Mouse (Mus musculus) embryonic fibroblast, embryonic 13.5 days (primary cell): ENCODE measurements at regions not wholly inside any gene's neighbourhood (a gene's known extent, or its start where the extent isn't known, plus 50 kb on each side); places are given as distances from the start of the nearest gene placed in this dataset.

ENCODE experiments used
- H3K27ac ChIP-seq: 2 replicates; pipeline ENCODE4 v1.5.1; 2012; ENCODE audit warnings: low read length, control low read depth, inconsistent platforms; ENCODE audit not compliant: insufficient read depth
- H3K4me1 ChIP-seq: 2 replicates; pipeline ENCODE4 v1.6.1; 2011; ENCODE audit warnings: low read length; ENCODE audit not compliant: control insufficient read depth, insufficient read depth
- H3K4me3 ChIP-seq: 2 replicates; pipeline ENCODE4 v1.5.1; 2011; ENCODE audit warnings: mild to moderate bottlenecking, control low read depth, low read length; ENCODE audit not compliant: insufficient read depth
- CTCF ChIP-seq: IDR thresholded peaks from 2 replicates; pipeline ENCODE4 v1.5.1; 2011; ENCODE audit warnings: mild to moderate bottlenecking, control low read depth, low read length, moderate library complexity, borderline replicate concordance; ENCODE audit not compliant: insufficient read depth
- POLR2A ChIP-seq: IDR thresholded peaks from 2 replicates; pipeline ENCODE4 v1.6.1; 2011; ENCODE audit warnings: low read depth, mild to moderate bottlenecking, control low read depth, low read length, moderate library complexity

GRCm38 (mm10) chr1:105148048-105148447 is 208.5 kb downstream of the Rnf152 start:
- Histone ChIP-seq H3K4me3 (no peak overlapping the region), H3K27ac (no peak overlapping the region), H3K4me1 (no peaks in the 10 kb centered on the region)
- TF ChIP-seq CTCF = no peak
- TF ChIP-seq POLR2A = no peak

DNA sequence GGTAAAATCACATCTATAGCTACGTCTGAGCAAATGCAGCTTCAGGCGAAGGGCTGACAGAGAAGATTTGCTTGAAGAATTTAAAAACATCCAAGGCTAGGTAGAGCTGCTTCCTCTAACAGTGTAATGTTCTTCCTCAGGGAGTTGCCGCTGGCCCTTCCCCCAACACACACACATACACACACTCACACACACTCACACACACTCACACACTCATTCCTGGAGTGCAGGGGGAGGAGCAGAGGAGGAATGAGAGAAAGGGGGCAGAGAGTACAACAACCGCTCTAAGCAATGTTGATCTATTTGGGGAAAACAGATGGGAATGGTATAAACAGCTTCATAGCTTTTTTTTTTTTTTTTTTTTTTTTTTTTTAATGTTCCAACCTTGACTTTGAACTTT is 232.6 kb downstream of the Rnf152 start:
- TF ChIP-seq POLR2A = no peak
- no peak for TF ChIP-seq CTCF
- no peak overlapping the region for H3K4me3 ChIP-seq
- no peaks in the 10 kb centered on the region for H3K4me1 ChIP-seq
- H3K27ac ChIP-seq = no peak overlapping the region

- no peak for TF ChIP-seq POLR2A
- no peak for TF ChIP-seq CTCF
- H3K4me1 ChIP-seq = no peaks in the 10 kb centered on the region
- no peak overlapping the region for H3K27ac ChIP-seq
- H3K4me3 ChIP-seq = no peak overlapping the region
Measured at GRCm38 (mm10) chr1:105117888-105118287, 238.6 kb downstream of the Rnf152 start.

DNA sequence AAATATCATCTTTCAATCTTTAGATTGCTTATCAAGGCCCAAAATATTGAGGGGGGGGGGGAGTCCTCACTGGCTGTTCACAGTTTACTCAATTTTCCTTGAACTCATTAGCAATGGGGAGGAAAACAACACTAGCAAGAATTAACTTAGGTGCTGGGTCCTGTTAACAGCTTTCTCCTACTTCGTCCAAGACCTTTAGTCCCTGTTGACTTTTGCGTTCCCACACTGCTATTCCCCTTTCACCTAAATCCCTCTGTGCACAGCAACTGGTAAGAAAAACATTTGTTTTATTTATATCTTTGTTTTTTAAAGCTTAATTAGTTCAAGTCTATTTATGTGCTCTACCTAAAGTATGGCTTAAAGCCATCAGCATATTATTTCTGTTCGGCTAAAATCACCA is 240.3 kb downstream of the Rnf152 start:
- TF ChIP-seq CTCF (no peak), POLR2A (no peak)
- no peak overlapping the region for H3K27ac ChIP-seq
- no peaks in the 10 kb centered on the region for H3K4me1 ChIP-seq
- H3K4me3 ChIP-seq = no peak overlapping the region

- Histone ChIP-seq H3K4me3 (no peak overlapping the region), H3K27ac (no peak overlapping the region), H3K4me1 (no peaks in the 10 kb centered on the region)
- TF ChIP-seq POLR2A = no peak
Measured at GRCm38 (mm10) chr1:105115391-105115790, 241.1 kb downstream of the Rnf152 start.

DNA sequence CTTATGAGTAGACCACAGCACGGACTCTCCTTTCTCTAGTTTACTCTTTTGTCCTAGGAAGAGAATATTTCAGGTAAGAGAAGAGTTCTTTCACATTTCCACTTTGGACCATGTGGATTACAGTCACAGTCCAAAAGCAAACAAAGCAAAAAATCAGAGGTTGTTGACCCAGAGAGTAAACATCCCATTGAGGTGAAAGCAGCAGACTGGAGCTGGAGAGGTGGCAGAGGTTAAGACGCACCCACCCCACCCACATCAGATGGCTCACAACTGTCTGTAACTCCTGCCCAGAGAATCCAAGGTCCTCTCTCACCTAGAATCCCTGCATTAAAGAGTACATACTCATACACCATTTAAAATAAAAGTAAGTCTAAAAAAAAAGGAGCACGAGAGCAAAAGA is 241.7 kb downstream of the Rnf152 start:
- Histone ChIP-seq H3K4me1 (no peaks in the 10 kb centered on the region), H3K27ac (no peak overlapping the region), H3K4me3 (no peak overlapping the region)
- TF ChIP-seq CTCF = no peak
- no peak for TF ChIP-seq POLR2A

- Histone ChIP-seq H3K27ac (no peak overlapping the region), H3K4me3 (no peak overlapping the region), H3K4me1 (no peaks in the 10 kb centered on the region)
- TF ChIP-seq POLR2A (no peak), CTCF (no peak)
Measured at GRCm38 (mm10) chr1:105112762-105113525, 243.6 kb downstream of the Rnf152 start.

DNA sequence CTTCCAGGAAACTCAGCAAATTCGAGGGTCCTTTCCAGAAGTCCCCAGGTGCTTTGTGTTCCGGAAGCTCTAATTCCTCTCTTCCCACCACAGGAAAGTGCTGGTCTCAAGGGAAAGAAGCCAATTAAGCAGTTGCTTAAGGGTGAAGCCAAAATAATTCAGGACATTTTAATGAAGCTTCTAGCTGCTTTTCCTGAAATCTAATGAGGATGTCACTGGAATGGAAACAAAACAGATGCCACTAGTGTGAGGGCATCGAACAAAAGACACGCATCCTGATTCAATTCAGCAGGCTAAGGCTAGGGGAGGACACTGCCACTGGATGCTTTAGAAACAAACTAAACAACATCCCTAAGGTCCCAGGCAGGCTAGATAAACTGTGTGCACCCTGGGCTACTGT is 245.3 kb downstream of the Rnf152 start:
- Histone ChIP-seq H3K4me3 (no peak overlapping the region), H3K27ac (no peak overlapping the region), H3K4me1 (no peaks in the 10 kb centered on the region)
- TF ChIP-seq POLR2A (no peak), CTCF (no peak)

GRCm38 (mm10) chr1:105110581-105111210 is 245.8 kb downstream of the Rnf152 start:
- no peak overlapping the region for H3K27ac ChIP-seq
- TF ChIP-seq CTCF = no peak
- no peak for TF ChIP-seq POLR2A
- H3K4me3 ChIP-seq = no peak overlapping the region
- H3K4me1 ChIP-seq = no peaks in the 10 kb centered on the region

DNA sequence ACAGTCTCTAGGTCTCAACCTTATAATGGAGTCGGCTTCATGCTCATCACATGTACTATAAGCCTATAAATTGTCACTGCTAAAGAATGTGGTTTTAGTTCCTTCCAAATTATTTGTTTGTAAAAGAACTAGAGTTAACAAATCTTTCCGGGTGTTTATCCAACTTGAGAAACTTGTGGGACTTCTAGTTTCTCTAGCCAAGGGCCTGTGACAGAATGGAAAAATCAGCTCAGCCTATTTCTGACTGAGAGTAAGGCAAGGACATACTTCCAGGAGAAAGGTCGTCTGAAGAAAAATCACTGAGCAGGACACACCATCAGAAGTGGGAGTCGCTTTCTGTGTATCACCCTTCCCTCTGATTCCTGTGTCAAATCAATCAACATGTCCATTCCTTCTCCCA is 248.7 kb downstream of the Rnf152 start:
- no peak overlapping the region for H3K27ac ChIP-seq
- H3K4me3 ChIP-seq = no peak overlapping the region
- no peak for TF ChIP-seq POLR2A
- no peak for TF ChIP-seq CTCF

GRCm38 (mm10) chr1:105107257-105107656 is 249.3 kb downstream of the Rnf152 start:
- H3K4me3 ChIP-seq = no peak overlapping the region
- no peak for TF ChIP-seq POLR2A
- no peak for TF ChIP-seq CTCF
- H3K4me1 ChIP-seq = no peaks in the 10 kb centered on the region
- H3K27ac ChIP-seq = no peak overlapping the region

More for the DNA sequence above, 248.7 kb downstream of the Rnf152 start:
- H3K4me1 ChIP-seq = no peaks in the 10 kb centered on the region
